Mouse (Mus musculus) liver, adult 10 weeks (tissue): ENCODE results near the gene Glud1. TPM values are rescaled to one million over a fixed set of nuclear protein-coding genes. Genes with fewer than 3 reads are reported as not detected.

ENCODE experiments used
- polyA plus RNA-seq: library from polyadenylated mRNA; stranded (reverse); fragments of 350-450 nt; fragmentation: Illumina TruSeq; extraction: RNeasy Lipid Tissue Mini Kit (QIAGEN cat#74804); gene quantifications from one replicate; pipeline ENCODE4 v1.2.3, GENCODE M21; 2014; ENCODE audit warnings: low read depth, low replicate concordance

The Glud1 gene
- polyA plus RNA-seq, result 889 TPM

GRCm38 (mm10) chr14:34310234-34310965 is at the start of gene Glud1, which contains the start of gene Shld2:
Glud1 (plus strand) TSS chr14:34310727.
Shld2 (minus strand) TSS chr14:34310493.

DNA sequence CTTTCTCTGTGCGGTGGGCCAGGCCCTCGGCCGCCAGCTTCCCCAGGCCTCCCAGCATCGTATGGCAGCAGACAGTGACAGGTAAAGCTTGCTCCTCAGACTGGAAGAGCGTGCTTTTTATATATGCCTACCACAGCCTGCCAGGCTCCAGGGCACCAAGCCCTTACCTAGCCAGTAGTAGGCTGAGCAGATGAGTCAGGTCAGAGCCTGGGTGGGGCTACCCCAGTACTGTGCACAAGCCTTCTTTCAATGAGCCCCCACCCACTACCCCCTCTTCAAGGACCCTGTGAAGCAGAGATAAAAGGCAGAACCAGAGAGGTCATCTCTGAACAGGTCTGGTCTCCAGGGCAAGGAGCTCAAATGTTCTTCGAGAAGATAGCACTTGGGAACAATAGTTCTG is 44.8 kb downstream of the Glud1 start, which contains the start of gene Fam25c:
TSS of gene Fam25c (minus strand) at position 133 of the 400 bp plus-strand sequence.

DNA sequence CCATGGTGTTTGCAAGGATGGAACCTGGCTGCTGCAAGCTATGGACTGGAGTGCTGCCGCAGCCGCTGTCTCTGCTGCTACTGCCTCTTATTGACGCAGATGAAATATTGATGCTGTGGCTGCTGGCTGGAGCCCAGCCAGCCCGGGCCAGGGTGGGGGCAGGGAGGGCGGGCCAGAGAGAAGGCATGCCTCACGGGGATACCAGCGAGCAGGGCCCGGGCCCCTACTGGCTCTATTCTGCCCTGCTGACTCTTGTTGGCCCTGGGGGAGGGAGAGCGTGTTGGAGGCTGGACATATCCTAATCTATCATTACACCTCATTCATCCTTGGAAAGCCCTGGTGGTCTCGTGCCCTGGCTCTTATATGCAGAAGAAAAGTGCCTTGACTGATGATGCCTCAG is 64.0 kb downstream of the Glud1 start, which contains the start of gene Sncg:
TSS of gene Sncg (minus strand) at position 213 of the 400 bp plus-strand sequence.

DNA sequence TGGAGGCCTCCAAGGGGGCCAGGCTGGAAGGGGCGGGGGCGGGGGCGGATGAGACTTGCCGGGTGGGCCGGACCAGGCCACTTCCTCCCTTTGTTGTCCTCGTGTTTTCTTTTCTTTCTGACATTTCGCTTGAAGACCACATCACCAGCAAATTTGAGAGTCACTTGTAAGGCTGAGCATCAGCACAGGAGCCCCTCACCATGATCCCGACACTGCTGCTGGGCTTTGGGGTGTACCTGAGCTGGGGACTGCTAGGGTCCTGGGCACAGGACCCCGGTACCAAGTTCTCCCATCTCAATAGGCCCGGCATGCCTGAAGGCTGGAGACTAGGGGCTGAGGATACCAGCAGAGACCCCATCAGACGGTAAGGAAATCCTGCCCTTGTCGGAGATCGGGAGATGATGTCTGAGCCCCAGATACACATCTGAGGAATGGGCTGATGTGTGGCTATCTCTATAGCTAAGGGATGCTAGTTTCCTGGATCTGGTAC is 64.9 kb downstream of the Glud1 start, which contains the start of gene Mmrn2:
TSS of gene Mmrn2 (plus strand) at position 51 of the 490 bp plus-strand sequence.

Other genes with a start within 250 kb of the Glud1 start
- gene Anxa8, start 224.7 kb upstream of the Glud1 start, polyA plus RNA-seq, result not detected
- not detected for gene A630023A22Rik, start 208.0 kb upstream of the Glud1 start, polyA plus RNA-seq
- gene Npy4r, start 158.2 kb upstream of the Glud1 start, polyA plus RNA-seq, result not detected
- not detected for gene Gprin2, start 109.1 kb upstream of the Glud1 start, polyA plus RNA-seq
- gene Syt15, start 91.1 kb upstream of the Glud1 start, polyA plus RNA-seq, result not detected
- gene Shld2, start 234 bp upstream of the Glud1 start, polyA plus RNA-seq, result 51.6 TPM
- 2.5 TPM for gene Fam25c, start 44.7 kb downstream of the Glud1 start, polyA plus RNA-seq
- not detected for gene Sncg, start 64.1 kb downstream of the Glud1 start, polyA plus RNA-seq
- gene Mmrn2, start 64.7 kb downstream of the Glud1 start, polyA plus RNA-seq, result 2.6 TPM
- 34.1 TPM for gene Bmpr1a, start 192.6 kb downstream of the Glud1 start, polyA plus RNA-seq
- not detected for gene 9230112D13Rik, start 212.1 kb downstream of the Glud1 start, polyA plus RNA-seq